Mouse (Mus musculus) cerebellum, postnatal 4 days (tissue): ENCODE measurements around the gene Pak7.
A peak's percentile ranks its signal among the peaks of the same experiment; 100 is the strongest.

Source experiments
- DNase-seq, 2 experiments: peaks; one replicate each; pipeline ENCODE4 v3.0.0; 2022; ENCODE audit warnings: low spot score in 2 of 2, mixed read lengths in 1 of 2

The Pak7 gene

DNA sequence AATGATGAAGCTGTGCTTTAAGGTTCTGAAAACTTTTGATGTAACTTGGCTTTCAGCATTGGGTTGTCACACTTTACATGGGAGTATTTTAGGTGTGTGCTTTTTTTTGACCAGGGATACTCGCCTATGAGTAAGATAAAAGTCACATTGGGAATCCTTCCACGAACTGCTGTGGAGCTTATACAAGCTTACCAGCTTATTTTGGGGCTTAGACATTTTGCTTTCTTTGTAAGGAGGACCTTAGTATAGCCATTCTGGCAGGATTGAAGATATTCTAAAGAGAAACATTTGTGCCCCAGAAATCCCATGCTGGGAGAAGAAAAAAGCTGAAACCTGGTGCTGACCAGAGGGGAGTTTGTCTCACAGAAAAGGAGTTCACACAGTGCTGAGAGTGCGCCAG is 212.7 kb downstream of the Pak7 start:
- DNase-seq = no peak

DNA sequence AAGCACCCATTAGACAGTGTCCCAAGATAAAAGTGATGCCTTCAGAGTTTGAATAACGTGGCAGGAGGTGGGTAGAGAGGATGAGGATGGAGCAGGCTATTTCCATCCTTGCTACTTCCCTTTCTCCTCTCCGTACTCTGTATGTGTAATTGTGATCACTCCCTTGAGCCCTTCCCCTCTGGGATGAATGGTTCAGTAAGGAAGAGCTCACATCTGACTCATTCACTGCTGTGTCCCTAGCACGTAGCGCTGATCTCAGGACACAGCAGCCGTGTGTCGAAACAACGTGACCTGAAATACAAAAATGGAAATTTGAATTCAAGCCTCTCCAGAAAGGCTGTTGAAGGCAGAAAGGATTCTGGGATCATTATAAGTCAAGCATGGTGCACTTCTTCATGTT is 237.0 kb downstream of the Pak7 start:
- no peak for DNase-seq

DNA sequence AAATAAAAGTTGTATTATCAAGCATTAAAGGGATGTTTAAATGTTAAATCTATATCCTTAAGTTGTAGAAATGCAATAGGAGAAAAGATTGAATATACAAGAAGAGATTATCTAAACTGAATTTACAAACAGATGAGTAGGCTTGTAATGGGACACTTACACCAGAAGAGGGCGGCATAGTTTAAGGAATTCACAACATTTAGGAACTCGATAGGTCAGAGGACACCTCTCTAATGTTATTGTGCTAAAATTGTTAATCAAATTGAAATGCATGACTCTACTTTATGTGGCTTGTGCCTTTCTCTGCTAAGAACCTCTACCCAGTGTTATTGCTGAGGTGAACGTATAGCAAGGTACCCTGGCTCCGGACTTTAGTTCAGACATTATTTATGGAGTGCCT is 238.2 kb downstream of the Pak7 start:
- DNase-seq = no peak

DNA sequence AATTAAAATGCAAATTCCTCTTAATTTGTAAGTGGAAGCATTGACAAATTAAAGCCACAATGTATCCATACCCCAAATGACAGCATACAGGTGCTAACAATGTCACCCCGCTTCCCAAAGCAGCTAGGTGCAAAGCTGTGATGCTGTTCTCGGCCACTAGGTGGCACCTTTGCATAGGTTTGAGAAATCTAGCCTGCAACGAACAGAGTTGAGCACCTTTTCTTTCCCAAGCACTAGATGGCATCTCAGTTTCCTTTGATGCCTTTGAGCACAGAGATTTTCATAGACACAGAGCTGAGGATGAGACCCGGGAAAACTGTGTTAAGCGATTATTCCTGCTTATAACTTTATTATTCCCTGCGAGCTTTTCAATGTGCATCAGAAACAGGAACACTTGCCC is 238.8 kb downstream of the Pak7 start:
- DNase-seq = peak; percentile 75 to 87

DNA sequence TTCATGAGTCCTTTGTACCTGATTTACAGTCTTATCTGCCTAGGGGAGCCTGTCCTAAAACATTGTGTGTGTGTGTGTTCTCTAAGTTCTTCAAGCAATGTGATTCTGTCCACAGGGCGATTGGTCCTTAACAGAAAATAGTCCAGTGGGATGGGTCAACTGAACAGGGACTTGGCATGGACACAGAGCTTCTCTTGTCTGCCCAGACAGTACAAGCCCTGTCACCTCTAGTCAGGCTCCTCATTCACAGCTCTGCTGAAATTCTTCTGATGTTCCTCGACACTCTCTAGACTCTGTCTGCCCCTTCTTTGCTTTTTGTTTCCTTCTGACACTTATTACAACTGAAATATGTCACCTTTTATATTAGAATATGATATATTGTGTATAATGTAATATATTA is 247.0 kb downstream of the Pak7 start:
- no peak for DNase-seq

DNA sequence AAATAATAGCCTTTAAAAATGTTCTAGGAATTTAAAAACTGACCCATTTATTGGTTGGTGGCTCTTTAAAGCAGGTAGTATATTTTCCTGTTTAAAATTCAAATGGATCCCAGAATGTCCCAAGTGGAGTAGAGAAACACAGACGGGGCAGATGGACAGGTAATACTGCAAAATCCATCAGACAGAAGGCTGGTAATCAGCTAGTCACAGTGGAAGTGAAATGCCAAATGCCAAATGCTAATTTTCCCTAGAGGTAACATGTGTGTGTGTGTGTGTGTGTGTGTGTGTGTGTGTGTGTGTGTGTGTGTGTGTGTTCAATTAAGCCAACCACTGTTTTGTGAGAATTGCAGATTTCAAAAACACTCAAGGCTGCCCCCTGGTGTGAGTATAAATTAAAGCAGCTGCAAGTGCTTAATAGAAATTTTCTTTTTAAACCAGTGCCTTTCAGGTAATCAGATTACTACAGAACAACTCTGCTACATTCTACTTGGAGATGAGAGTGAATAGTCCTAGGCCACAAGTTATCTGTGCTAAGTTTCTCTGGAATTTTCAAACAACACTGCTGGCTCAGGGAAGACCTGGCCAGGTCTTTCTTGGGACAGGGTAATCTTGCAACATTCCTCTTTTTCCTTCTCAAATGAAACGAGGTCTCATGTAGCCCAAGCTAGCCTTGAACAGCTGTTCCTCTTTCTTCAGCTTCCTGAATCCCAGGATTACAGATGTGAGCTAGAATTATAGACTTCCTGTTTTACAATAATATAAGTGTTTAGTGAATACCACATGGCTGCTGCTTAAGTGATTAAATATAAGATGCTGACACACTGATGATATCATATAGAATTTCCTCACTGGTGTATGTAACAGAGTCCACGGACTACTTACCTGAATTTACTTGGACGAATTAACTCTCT is 248.4 kb downstream of the Pak7 start:
- peak; percentile 29 to 53 for DNase-seq

DNA sequence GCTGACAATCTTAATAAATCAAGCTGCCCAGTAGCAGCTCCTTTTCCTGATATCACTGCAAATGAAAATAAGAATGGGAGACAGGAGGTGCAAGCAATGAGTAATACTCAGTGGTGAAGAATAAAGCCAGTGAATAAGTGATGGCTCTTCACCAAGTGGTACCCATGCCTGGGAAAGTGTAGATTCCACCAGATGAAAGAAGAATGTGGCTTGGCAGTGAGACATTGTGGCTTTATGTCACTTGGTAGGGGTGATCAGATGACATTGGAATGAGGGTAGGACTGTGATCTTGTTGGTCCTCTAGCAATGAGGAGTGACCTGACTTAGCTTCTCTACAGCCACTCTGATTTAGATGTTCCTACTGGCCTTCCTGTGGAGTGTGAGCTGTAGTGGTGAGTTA is 249.3 kb downstream of the Pak7 start:
- no peak for DNase-seq

DNA sequence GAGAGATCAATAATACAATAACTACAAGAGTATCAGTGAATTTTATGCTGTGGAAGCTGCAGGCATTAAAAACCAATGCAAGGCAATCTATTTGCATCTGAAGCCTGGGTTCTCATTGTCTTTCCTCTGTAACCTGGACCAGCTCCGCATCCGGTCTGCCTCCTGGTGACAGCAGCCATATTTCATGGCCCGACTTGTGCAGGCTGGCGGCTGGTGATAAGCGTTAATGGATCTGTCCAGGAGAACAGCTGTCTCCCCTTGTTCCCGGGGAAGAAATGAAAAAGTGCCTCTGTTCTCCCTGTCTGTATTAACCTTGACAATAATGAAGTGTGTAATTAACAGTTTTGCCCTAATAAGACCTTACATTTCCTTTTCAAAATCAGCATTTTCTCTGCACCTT is 265.9 kb downstream of the Pak7 start:
- no peak for DNase-seq

DNA sequence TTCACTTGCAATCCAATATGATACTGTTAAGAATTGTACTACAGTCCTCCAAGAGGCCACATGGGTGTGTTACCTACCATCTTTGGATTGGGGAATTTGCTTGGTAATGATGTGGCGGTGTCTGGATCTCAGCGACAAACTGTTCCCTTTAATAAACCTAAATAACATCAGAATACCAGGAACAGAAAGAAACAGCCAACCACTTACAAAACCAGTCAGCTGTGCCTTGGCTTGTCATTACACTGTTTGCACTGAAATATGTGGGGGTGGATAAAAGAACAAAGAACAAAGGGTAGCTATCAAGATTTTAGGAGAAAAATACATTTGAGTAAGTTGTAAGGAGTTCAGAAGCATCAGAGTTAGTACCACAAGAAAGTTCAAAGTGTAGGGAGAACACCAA is 269.8 kb downstream of the Pak7 start:
- DNase-seq = no peak

DNA sequence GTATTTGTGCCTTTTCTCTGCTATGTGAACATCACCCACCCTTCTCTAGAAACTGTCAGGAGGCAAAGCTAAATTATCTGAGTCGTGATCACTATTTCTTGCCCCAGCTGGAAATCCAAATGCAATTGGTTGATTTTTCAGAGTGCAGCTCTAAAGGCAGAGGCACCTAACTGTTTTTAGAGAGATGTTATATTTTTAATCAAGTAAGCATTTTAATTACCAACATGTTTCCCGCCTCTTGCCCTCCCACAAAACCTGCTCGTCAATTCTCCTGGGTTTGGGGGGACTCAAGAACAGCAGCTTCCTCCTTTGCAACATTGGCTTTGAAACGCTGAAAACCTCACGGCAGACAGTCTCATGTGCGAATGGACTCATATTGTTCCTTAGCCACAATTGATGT is 274.4 kb downstream of the Pak7 start:
- DNase-seq = no peak

DNA sequence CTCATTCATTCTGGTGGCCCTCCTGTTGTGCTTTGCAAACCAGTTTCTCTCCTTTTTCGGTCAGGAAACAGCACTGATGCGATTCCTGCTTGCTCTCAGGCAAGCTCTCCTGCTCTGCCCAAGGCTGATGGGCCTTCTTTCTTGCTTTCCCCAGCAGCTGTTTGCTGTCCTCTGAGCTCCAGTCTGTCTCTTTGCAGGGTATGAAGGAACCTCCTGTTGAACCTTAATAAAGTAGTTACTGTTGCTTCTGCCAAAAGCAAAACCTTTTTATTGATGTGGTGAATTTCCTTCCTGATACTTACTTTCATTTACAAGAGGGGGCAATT is 278.8 kb downstream of the Pak7 start:
- DNase-seq = no peak

DNA sequence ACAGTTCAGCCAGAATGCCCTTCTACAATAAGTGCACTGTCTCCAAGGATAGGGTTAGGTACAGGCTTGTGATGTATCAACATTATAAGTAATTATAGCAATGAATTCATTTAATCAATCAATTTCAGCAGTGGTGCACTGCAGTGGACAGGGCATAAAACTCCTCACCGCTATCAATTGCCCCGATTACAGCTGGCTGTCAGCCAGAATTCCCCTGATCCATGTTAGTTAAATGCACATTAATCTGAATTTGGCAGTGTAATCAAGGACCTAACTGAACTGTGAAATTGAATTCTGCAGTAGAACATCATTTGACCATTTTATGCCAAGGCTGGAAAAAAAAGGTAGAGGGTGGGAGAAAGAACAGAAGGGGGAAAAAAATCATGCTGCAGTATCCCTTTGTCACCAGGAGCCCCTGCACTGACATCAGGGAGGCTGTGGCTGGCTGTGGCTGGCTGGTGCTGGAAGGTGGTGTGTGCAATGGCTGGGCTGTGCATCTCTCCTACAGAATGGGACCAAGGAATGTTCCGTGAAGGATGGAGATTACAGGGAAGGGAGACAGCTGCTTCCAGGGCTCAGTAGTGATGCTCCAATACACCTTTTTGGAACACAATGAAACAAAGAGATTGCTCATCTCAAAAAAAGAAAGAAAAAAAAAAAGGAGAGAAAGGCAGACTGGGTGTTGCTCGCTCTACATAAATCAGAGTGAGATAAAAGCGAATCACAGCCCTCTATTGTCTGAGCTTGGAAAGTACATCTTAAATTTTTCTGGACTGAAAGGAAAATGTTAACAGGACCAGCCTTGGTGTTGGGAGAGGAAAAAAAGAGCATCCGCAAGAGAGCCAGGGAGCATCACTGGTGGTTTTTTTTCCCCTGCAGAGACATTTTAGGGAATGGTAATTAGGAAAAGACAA is 279.4 kb downstream of the Pak7 start:
- DNase-seq = peak in 1 of 2 experiments; percentile 39

DNA sequence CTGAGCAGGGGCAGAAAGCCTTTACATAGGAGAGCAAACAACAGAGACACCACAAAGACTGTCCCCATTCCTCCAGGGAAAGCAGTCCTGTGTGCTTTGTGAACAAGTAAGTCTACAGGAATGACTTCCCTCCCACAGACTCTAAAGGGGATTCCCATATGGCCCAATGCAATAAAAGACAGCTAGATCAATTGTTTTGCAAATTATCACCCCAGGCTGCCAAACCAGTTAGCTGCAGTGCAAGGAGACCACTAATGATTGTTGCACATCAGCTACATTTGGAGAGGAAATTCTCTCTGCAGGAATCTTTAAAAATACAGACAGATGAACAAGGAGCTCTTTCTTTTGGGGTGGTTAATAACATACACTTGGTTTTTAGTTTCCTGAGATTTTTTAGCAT is 280.2 kb downstream of the Pak7 start:
- no peak for DNase-seq

DNA sequence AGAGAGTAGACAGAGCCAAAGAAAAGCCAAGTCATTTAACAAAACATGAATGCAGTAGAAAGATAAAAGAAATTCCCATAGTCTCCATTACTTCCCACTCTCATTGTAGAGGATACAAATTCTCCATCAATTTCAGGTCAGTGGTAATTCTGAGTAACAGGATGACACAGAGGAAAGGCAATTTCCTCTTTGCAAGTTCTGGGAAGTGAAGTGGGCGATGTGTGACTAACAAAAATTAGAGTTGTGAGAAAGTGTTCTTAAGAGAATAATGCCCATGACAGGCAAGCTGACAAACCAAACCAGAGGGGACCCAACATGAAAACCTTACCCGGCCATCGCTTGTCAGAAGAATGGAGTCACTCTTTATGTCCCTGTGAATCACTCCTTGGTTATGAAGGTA is 290.6 kb downstream of the Pak7 start:
- no peak for DNase-seq

DNA sequence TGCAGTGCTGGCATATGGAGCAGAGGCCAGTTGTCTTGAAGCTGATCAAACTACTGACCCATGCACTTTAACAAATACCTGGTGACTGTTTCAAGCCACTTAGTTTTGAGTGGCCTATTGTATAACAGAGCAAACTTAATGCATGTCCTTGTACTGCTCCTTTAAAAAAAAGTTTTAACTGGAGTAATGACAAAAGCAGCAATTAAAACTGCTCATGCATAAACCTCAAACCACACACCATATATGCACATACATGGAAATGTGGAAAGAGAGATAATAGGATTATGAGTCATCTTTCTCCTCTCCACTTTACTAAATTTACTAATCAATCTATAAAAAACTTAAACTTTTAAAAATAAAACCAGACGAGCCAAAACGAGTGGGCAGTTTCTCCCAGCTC is 291.8 kb downstream of the Pak7 start:
- no peak for DNase-seq

DNA sequence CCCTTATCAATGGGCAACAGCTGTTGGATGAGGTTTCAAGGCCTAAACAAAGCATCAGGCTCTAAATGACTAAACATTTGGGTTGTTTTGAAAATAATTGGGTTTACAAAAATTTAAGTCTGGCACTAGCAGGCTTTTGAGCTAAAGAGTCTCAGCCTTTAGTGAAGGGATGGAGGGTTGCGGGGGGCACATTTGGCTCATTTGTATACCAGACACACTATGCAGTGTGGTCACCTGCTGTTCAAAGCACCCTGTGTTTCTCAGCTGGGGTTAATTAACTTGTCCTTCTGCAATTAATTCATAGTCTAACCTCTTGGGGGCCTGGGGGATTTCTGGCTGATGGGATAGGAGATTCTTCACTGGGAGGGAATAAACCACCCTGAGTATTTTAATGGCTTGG is 323.4 kb downstream of the Pak7 start:
- no peak for DNase-seq

DNA sequence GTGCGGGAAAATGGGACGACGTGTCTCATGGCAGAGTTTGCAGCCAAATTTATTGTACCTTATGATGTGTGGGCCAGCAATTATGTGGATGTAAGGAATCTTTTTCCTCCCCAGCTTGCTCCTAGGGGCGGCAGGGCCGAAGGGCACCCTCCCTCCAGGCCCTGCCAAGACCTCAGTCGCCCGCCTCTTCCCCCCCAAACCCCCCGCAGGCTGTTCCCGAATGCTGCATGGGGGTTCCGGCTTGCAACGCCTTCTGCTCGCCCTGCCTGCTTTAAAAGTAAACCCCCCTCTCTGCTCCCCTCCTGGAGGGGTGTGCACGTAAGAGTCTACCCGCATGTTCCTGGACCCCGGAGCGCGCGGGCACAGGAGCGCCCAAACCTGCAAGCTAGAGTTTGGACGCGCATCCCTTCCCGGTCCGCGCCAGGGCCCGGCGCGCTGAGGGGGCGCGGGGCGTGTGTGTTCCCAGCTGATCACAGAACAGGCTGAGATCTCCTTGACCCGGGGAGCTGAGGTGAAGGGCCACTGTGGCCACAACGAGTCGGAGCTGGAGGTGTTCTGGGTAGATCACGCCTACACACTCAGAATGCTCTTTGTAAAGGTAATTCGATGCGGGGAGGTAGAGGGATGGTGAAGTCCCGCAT is 328.6 kb downstream of the Pak7 start:
- DNase-seq = no peak

DNA sequence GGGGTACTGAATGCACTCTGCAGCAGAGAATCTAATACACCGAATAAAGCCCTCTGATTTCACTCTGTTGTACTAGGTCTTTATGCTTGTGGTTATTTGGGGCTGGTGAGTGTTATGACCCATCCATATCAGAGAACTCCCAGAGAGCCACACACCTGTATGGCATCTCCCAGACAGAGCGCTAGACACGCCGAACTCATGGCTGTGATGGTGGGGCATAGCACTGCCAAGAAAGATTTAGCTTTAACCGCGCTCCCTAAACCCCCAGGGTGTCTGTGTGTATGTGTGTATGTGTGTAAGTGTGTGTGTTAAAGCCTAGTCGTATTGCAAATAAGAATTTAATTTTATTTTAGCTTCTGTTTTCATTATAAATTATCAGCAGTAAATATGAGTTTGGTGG is 329.4 kb downstream of the Pak7 start:
- DNase-seq = no peak

DNA sequence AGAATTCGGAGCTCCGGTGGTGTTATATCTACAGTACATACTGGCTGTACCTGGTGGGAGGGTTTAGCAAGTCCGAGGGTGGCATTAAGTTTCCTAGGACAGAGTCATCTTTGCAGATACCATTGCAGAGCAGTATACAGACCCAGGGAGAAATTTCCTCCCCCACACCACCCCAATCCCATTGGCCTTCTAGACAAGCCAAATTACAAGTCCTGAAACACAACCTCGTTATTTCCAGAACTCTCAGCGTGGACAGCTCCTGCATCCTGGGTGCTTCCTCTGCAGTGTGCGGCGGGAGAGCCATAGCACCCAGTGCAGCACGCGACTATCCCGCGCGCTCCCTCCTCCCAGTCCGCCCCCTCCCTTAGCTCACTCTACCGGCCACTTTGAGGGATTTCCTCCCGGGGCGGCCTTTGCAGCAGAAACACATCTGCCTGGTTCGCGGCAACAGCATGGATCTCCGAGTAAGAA is 329.9 kb downstream of the Pak7 start:
- DNase-seq = no peak

DNA sequence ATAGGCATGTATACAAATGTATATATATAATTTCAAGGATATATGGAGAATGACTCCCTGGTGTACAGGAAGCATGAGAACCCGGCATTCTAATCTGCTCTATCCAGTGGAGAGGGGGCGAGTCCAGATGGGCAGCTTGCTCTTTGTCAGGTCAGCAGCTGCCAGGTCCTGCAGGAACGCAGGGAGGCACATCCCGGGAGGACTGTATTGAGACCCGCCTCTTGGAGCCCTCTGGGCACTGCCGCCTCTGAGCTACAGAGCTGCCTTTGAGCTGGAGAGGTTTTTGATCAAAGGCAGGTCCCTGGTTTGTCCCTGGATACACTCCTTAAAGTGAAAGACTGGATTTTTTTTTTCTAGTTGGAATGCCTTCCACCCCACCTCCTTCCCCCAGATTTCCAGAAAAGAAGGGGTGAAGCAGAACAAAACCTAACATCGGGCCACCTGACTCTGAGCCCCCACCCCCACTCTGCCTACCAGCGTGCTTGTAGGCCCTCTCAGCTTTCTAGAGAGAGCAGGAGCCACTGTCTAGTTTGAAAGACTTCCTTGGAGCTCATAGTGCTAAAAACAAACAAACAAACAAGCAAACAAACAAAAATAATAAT is 336.0 kb downstream of the Pak7 start, which contains the start of gene Lamp5:
Gene Lamp5, plus strand, starts transcription at position 552 of the 602 bp plus-strand sequence.
- DNase-seq = no peak

DNA sequence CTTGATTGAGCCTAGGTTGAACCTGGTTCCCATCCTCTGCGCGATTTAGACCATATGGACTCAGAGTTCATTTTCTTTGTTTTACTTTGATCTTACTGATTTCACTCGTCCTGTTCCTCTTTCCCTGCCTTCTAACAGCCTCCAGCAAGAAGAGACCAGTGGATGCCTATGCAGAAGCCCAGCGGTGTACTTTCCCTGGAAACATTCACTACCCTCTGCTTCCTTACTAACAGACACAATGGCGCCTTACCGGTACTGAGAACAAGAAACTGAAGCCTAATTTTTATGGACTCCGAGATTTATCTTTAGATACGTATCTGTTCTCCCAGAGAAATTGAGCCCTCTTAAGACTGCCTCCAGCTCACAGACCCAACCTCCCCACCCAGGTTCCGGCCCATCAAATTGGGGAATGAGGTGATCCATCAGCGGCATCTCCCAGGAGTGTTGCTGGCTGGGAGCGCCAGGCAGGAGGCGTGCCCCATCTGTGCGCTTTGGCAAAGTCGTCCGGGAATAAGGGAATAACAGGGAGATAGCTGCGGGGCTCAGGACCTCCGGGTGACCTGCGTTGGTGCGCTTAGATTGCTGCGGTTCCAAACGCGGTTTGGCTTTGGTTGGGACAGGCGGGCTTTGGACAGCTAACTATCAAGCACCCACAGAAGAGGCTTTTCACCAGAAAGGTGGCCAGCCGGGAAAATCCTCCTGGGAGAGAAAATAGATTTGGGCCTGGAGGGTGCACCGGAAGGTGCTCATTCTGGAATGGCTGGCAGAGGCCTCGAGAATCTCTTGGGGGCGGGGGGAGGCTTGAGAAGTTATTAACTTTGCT is 336.8 kb downstream of the Pak7 start:
- peak in 1 of 2 experiments; percentile 34 for DNase-seq
